Mouse (Mus musculus) layer of hippocampus, postnatal 14 days (tissue): ENCODE data around the gene Rpusd1. TPM values are rescaled to one million over a fixed set of nuclear protein-coding genes. Genes with fewer than 3 reads are reported as not detected.
"Not testable (repeated sequence)": the region's sequence is repeated elsewhere in the genome, so short reads cannot be mapped to it uniquely, and the experiment has no call there.

Experiments
- DNase-seq, 2 experiments: peaks; one replicate each; pipeline ENCODE4 v3.0.0; 2021 to 2022; ENCODE audit warnings: low spot score in 2 of 2, mixed read lengths in 1 of 2
- total RNA-seq, 2 experiments: library from RNA; stranded (reverse); gene quantifications; 2 replicates each; pipeline ENCODE4 v1.2.3; 2021

The Rpusd1 gene
- total RNA-seq, 2 experiments from 2014 or later, result 29.9 to 32.8 TPM

DNA sequence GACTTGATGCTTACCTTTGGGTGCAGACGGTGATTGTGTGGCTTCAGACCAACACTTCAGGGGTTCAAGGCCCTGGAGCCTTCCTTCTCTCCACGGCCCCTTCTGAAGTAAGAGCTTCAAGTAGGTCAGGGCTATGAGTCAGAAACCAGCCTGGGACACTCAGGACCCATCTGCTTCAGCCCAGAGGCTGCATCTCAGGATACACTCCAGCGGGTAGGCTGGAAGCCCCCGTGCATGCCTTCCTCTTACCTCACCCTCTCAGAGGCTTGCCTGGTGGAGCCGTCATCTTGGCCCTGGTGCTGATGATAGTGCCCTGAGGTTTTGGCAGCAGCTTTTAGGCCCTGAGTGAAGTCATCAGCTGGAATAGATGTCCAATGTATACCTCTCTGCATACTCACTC lies 7.8 kb downstream of the Rpusd1 start:
- no peak for DNase-seq

GRCm38 (mm10) chr17:25735745-25736144 lies 8.3 kb downstream of the Rpusd1 start, which contains the start of gene Mslnl:
Gene Mslnl, plus strand, starts transcription at chr17:25736042.
- DNase-seq, result no peak

GRCm38 (mm10) chr17:25738861-25739260 lies 11.4 kb downstream of the Rpusd1 start:
- no peak for DNase-seq

DNA sequence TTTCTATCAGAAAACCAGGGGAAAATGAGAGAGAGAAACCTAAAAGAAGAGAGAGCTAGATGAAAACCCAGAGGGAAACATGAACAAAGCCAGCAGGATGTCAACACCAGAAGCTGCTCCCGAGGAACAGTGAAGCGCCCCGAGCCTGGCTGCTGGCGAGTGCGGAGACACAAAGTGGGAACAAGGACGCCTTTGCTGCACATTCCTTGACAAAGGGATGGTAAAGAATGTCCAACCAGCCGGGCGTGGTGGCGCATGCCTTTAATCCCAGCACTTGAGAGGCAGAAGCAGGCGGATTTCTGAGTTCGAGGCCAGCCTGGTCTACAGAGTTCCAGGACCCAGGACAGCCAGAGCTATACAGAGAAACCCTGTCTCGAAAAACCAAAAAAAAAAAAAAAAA lies 14.0 kb downstream of the Rpusd1 start:
- DNase-seq, result not testable (repeated sequence)

- no peak for DNase-seq
These were observed 16.4 kb downstream of the Rpusd1 start for GRCm38 (mm10) chr17:25743831-25744230.

- DNase-seq, result no peak
These were observed 16.8 kb downstream of the Rpusd1 start for GRCm38 (mm10) chr17:25744311-25744710.

DNA sequence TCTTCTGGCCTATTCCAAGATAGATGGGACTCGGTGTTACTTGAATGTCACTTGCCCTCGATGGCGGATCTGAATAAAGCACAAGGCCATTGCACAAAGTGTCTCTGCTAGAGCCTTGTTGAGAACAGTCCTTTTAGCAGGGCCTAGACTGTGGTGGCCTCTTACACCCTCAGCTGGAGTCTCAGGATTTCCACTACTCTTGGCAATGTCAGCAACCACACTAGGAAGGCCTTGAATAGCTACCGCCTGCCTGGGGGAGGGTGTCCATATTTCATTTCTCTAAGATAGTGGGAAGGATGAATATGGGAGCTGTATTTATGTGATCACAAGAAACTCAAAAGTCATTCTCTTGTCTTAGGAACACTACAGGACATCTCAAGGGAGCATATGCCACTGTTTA lies 20.8 kb downstream of the Rpusd1 start:
- DNase-seq, result no peak

DNA sequence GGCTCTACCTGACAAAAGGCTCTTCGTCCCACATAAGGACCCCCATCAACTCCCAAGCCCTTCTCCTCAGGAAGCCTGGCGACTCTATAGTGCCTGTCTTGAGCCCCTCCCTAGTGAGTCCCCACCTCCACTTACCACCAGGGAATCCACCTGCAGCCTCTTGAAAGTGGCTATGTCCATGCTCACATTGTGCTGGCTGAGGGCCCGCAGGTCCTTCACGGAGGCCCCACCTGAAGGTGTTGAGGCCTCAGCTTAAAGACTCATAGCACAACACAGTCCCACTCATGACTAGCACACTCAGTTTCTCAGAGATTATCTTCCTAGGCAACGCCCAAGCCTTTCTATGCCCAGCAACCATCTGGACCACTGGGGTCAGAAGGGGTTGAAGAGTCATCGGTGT lies 21.8 kb downstream of the Rpusd1 start:
- no peak for DNase-seq

GRCm38 (mm10) chr17:25751446-25751845 lies 24.0 kb downstream of the Rpusd1 start:
- DNase-seq, result peak in 1 of 2 experiments; percentile 35

DNA sequence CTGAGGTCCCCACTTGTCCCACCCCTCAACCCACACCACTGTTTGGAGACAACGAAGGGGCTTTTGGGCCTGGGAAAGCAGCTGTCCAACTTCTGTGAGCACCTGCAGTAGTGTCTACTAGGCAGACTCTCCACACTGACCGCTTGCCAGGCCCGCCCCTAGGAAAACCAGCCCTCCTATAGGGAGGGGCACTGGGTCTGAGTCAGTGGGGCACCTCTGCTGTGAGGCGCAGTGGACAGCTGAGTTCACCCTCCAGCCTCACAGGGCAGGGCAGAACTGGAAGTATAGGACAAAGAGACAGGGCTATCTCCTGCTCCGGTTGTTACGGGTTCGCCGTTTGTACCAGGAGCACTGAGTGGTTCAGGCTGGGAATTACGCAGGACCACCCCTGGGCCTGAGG lies 26.8 kb downstream of the Rpusd1 start, which contains the start of gene Msln:
Msln (minus strand) TSS at position 138 of the 400 bp plus-strand sequence.
- no peak for DNase-seq

DNA sequence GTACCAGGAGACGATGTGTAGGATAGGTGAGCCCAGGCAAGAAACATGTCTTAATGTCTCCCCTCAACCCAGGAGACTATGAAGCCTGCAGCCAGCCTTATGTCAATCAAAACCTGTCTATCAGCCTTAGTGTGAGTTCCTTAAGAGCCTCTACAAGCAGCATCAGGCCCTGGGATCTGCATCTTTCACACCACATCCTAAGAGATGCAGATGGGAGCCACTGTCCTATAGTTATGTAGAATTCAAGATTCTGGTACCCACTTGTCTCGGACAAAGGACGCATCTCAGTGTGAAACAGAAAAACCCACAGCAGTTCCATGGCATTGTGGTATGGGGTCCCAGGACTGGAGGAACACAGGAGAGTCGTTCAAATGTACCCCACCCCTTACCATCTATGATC lies 27.6 kb downstream of the Rpusd1 start:
- no peak for DNase-seq

DNA sequence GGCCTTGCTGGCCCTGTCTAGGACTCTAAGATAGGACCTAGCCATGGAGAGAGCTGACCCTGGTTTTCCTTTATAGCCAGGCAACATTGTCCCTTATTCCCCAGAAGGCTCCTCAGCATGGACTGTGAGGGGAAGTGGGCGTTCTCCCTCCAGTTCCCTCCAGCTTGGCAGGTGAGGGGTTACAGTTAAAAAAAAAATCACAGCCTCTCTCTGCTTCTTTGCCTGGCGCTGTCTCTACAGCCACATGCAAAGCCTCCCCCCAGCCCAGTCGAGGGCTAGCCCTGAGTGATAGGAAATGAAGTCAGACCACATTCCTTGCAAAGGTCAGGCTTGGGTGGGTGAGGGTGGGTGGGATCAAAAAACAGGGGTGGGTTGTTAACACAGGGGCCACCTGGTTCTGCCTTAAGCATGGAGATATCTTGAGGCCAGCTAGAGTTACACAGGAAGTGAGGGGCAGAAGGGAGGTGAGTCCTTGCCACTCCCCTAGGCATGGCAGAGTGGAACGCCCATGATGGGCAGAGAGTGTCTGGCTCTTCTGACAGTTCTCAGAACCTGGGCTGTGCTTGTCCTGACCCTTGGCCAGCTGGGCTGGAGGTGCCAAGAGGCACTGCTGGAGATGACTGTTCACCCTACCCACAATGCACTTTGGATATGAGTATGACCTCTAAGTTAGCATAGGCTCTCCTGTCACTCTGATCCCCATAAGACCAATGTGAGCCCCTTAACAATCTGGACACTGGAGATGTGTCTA lies 28.3 kb downstream of the Rpusd1 start:
- DNase-seq, result no peak

DNA sequence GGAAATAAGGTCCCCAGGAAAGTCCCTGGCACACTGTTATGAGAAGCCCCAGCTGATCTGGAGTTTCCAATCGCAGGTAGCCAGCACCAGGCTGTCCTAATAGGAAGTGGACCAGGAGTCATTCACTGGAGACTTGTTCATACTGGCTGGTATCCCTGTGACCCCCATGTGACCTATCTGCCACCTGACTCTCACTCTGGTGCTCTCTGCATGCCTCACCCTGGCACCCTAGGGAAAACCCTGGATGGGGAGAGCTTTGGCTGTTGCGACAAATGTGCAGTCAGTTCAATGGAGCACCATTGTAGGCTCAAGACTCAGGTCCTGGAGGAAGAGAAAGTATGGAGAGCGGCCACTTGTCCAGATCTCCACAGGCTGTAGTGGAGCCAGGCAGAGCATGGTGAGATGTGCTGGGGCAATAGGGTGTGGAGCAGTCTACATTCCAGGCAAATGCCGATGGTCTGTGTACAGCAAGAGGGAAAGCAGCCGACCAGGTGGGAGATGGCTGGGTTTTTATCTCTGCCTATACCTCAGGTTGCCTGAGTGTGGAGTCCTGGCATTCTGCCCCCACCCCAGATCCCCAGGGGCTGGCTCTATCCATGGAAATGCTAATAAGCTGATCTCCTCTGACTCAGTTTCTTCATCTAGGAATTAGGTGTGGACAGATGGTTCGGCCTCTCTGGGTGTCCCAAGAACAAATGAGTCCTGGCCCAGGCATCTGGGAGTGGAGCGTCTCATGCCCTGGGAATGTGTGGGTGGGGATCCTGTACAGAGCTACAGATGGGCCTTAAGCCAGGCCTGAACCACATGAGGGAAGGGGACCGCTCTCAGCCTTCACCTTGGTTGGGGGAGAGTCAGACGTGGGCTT lies 29.1 kb downstream of the Rpusd1 start:
- DNase-seq, result no peak

DNA sequence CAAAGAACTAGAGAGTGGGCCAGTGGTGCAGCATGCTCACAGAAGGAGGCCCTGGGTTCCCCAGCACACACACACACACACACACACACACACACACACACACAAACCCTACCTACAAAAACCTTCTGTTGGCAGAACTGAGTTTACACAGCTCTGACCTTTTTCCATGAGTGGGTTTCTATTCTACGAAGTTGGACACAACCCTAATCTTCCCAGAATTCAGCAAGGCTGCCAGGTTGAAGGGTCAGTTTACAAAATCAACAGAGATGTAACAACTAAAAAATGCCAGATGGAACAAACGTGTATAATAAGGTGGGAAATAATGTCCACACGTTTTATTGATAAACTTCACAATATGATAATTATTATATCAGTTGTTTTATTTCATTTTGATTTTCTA lies 30.2 kb downstream of the Rpusd1 start:
- no peak for DNase-seq

GRCm38 (mm10) chr17:25760148-25760547 lies 32.7 kb downstream of the Rpusd1 start:
- DNase-seq, result no peak

GRCm38 (mm10) chr17:25761561-25761970 lies 34.1 kb downstream of the Rpusd1 start:
- peak; percentile 41 to 72 for DNase-seq

DNA sequence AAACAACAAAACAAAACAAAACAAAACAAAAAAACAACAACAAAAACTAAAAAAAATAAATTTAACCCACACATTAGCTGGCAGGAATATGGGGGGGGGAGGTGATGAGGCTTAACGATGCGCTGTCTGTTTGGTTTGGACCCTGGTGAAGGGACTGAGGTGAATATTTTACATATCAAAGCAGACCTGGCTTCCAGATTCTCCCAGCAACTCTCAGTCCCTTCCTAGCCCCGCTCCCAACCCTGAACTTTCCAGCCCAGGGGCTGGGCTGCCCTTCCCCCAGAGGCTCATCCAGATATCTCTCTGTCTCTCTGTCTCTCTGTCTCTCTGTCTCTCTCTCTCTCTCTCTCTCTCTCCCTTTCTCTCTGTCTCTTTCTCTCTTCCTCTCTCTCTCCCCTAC lies 35.1 kb downstream of the Rpusd1 start:
- no peak for DNase-seq

DNA sequence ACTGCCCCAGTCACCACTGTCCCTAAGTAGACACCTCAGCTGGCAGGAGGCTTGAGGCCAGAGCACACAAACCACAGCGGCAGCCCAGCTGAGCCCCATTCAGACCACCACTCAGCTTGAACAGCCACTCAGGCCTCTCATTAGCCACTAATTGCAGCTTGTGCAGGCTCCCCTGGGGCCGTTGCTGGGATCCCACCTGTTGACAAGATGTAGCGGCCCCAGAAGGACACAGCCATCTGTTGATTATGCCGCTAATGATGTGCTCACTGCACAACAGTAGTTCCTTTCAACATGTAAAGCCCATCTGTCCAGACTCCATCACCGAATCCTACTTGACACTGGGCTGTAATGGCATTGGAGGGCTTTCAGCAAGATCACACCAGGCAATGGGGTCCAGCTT lies 38.4 kb downstream of the Rpusd1 start:
- DNase-seq, result no peak

GRCm38 (mm10) chr17:25769331-25769730 lies 41.9 kb downstream of the Rpusd1 start:
- DNase-seq, result no peak

DNA sequence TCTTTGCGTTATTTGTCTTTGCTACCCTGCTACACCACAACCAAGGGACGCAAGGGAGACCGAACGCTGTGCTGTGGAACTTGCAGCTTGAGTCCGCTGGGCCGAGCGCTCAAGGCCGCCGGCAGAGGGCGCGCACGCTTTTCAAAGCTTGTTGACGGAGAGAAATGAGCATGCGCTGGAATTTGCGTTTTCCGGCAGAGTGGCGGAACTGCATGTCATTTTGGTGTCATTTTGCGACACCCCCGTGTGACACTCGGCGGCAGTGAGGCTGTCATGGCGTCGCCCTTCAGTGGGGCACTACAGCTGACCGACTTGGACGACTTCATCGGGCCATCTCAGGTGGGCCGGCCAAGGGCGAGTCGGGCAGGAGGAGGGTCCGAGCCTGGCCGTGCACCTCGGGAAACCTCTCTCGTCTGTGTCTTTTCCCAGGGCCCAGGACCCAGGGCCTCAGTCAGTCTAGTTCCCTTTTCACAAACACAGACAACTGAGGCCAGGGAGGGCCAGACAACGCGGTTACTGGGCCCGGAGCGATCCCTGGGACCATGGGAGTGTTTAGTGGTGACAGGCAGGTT lies 46.2 kb downstream of the Rpusd1 start, which contains the start of gene Narfl:
Narfl (plus strand) TSS at position 228 of the 572 bp plus-strand sequence.
- peak; percentile 98 to 99 for DNase-seq

- DNase-seq, result no peak
These were observed 48.0 kb downstream of the Rpusd1 start for GRCm38 (mm10) chr17:25775318-25776062.
